Mouse (Mus musculus): ENCODE measurements around the gene Tmem158.

Gene Tmem158

GRCm38 (mm10) chr9:123269906-123270558, 9.5 kb upstream of the Tmem158 start:
- no peak for TF ChIP-seq GATA4 (IDR thresholded peaks at IDR 0.05; ENCODE audit: insufficient replicate concordance, low read length)

GRCm38 (mm10) chr9:123259896-123260610, 511 bp downstream of the Tmem158 start:
- no peak for TF ChIP-seq GATA4 (IDR thresholded peaks at IDR 0.05; ENCODE audit: insufficient replicate concordance, low read length)

DNA sequence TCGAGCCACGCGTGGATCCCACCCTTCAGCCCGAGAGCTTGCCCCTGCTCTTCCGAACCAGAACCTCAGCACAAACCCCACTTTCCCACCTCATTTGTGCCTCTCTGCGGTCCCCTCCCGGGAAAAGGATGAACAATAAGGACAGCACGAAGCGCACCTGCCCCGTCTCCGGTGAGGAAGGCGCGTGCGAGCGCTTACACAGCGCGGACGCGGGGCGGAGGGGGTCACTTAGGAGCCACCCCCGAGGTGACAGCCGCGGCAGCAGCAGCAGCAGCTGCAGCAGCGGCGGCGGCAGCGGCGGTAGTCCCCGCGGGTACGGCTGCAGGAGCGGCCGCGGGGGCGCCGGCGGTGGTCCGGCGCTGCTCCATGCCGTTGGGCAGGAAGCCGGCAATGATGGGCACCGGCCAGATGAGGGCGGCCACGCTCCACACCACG, 1.1 kb downstream of the Tmem158 start:
- no peak for TF ChIP-seq GATA4 (IDR thresholded peaks at IDR 0.05; ENCODE audit: insufficient replicate concordance, low read length)

- no peak for TF ChIP-seq GATA4 (IDR thresholded peaks at IDR 0.05; ENCODE audit: insufficient replicate concordance, low read length)
Measured at GRCm38 (mm10) chr9:123258796-123259195, 1.8 kb downstream of the Tmem158 start.

- TF ChIP-seq GATA4 (IDR thresholded peaks at IDR 0.05; ENCODE audit: insufficient replicate concordance, low read length) = no peak
Measured at GRCm38 (mm10) chr9:123255736-123256135, 4.8 kb downstream of the Tmem158 start.

- no peak for TF ChIP-seq GATA4 (IDR thresholded peaks at IDR 0.05; ENCODE audit: insufficient replicate concordance, low read length)
Measured at GRCm38 (mm10) chr9:123247992-123248391, 12.6 kb downstream of the Tmem158 start.

- no peak for TF ChIP-seq GATA4 (IDR thresholded peaks at IDR 0.05; ENCODE audit: insufficient replicate concordance, low read length)
Measured at GRCm38 (mm10) chr9:123245146-123245545, 15.4 kb downstream of the Tmem158 start.

- no peak for TF ChIP-seq GATA4 (IDR thresholded peaks at IDR 0.05; ENCODE audit: insufficient replicate concordance, low read length)
Measured at GRCm38 (mm10) chr9:123243988-123244387, 16.6 kb downstream of the Tmem158 start.

DNA sequence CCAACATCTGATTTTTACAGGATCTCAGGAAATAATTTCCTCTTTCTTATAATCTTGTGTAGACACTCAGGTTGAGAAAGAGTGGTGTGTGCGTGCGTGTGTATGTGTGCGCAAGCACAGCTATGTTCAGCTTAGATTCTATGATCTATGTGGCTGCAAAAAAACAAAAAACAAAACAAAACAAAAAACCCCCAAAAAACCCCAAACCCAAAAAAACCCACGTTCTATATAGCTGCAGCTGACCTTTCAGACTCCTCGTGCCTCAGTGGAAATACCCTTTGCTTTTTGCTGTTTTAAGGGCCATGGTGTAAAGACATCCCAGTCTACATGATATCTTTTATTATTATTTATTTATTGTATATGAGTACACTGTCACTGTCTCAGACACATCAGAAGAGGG, 19.4 kb downstream of the Tmem158 start:
- no peak for TF ChIP-seq GATA4 (IDR thresholded peaks at IDR 0.05; ENCODE audit: insufficient replicate concordance, low read length)

DNA sequence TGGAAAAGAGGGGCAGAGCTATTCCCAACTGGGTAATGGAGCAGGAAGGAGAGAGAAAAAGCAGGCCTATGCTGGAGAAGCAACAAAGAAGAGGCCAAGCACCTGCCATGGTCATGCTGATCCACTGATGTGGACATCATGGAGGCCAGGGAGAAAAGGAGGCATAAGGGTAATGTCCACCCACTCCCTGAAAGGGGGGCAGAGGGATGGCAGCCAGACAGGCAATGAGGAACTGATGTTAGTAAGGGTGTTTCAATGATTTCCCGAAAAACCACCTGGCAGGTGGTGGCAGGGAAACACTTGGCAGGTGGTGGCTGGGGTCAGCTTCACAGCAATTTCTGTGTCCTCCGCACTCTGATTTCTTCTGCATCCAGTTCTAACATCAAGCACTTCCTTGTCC, 19.8 kb downstream of the Tmem158 start:
- no peak for TF ChIP-seq GATA4 (IDR thresholded peaks at IDR 0.05; ENCODE audit: insufficient replicate concordance, low read length)

- TF ChIP-seq GATA4 (IDR thresholded peaks at IDR 0.05; ENCODE audit: insufficient replicate concordance, low read length) = no peak
Measured at GRCm38 (mm10) chr9:123240271-123240670, 20.3 kb downstream of the Tmem158 start.

- no peak for TF ChIP-seq GATA4 (IDR thresholded peaks at IDR 0.05; ENCODE audit: insufficient replicate concordance, low read length)
Measured at GRCm38 (mm10) chr9:123239651-123240050, 20.9 kb downstream of the Tmem158 start.

DNA sequence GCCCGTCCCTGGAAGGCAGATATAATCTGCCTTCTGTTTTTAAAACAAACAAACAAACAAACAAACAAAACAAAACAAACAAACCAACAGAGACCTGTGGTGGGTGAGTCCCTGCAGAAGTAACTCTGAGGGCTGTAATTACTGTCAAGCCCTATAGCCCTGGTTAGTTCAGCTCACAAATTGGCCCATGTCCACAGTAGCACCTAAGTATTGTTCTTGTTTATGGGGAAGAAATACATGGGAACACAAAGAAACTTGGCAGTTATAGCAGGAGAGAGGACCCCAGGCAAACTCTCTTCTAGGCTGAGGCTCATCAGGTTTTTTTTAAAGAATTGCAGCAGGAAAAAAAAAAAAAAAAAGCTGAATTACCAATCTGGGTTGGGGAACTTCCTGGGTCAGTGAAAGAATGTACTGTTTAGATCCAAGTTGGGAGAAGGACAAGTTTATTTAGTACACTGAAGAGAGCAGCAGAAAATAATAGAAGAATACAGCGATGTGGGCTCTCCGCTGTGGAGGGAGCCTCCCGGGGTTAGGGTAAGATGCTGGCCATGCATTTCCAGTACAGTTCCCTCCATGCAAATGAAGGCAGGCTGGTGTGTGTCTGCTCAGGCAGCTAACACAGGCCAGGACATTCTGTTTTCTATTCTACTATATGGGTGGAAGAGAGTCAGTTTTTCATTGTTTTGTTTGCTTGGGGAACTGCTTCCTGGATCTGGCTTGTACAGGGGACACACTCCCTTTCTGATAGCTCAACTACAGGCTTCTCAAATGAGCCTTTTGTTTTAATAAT, 22.1 kb downstream of the Tmem158 start:
- TF ChIP-seq GATA4 (IDR thresholded peaks at IDR 0.05; ENCODE audit: insufficient replicate concordance, low read length) = no peak

GRCm38 (mm10) chr9:123237739-123238138, 22.8 kb downstream of the Tmem158 start:
- no peak for TF ChIP-seq GATA4 (IDR thresholded peaks at IDR 0.05; ENCODE audit: insufficient replicate concordance, low read length)

GRCm38 (mm10) chr9:123235621-123236020, 24.9 kb downstream of the Tmem158 start:
- no peak for TF ChIP-seq GATA4 (IDR thresholded peaks at IDR 0.05; ENCODE audit: insufficient replicate concordance, low read length)

DNA sequence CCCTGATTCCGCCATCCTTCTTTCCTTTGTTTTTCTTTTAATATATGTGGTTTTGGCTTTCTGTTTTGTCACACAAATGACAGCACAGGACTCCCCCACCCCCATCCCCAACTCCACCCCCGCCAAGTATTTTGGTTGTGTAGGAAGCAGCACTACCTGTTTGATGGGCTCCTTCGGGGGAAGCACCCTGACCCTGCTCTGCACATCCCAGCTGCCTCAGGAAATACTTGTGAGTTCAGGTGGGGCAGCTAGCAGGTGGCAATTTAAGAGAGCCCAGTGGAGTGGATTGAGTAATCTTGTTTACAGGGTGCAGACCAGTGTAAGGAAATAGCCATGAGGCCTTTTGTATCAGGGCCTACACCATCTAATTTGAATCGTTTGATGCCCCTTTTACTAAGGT, 30.7 kb downstream of the Tmem158 start:
- no peak for TF ChIP-seq GATA4 (IDR thresholded peaks at IDR 0.05; ENCODE audit: insufficient replicate concordance, low read length)
